Mouse (Mus musculus) hindlimb bud, embryonic 11.5 days (tissue): Measurements from ENCODE around the gene Cacna1f.

Source experiments
- DNase-seq: peaks from one replicate; pipeline ENCODE4 v3.0.0-alpha.2; 2012; ENCODE audit warnings: low read depth, low spot score; ENCODE audit errors: extremely low spot score

Gene Cacna1f

DNA sequence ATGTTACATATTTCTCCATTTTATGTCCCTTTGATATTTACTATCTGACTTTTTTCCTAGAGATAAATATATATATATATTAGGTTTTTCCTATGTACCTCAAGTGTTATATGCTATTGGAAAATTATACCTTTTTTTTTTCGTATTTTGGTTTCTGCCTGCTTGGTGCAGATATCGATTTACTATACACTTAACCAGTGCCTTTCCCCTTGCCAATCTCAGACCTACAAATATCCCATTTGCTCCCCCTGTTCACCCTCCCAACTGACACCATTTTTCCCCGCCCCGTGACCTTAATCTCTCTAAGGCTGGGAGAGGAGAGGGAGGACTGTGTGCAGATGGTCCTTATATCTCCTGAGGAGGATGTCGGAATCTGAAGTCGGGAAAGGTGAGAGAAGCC, at the start of gene Cacna1f:
Cacna1f (plus strand) TSS at position 301 of the 400 bp plus-strand sequence.
- DNase-seq, result no peak

DNA sequence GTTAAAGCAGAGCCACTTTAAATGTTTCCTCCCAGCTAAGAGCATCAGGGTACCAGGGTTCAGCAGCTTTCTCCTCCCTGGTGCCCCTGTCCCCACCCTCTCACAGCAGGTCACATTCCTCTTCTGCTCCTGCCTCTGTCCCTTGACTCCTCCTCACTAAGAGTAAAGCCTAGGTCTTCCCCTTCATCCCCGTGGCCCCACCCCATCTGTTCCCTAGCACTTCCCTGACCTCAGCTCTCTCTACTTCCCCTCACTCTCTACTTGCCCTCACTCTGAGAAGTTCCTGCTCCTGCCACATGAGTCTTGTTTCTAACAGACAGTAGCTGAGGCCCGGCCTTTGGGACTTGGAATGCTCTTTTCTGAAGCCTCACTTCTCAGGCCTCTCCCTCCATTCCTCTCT, 43.8 kb upstream of the Cacna1f start:
- DNase-seq, result no peak

DNA sequence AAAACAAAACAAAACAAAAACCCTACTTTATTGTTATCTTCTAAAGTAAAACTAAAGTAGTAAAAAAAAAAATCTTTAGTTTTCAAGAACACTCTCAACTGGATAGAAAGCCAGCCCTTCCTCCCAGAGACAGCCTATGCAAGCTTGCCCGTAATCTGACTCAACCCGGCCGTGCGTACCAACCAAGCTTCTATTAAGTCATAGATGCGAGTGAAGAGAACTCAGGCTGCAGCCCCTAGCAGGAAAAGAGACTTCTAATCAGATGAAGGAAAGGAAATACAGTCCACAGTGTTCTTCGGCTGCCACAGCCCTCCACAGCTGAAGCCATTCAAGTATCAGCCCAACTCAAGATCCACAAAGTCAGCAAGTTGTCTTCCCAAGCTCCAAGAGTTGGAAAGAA, 40.5 kb upstream of the Cacna1f start:
- no peak for DNase-seq

- DNase-seq, result no peak
Measured at GRCm38 (mm10) chrX:7567491-7567890, 39.4 kb upstream of the Cacna1f start.

- no peak for DNase-seq
Measured at GRCm38 (mm10) chrX:7570481-7571175, 36.3 kb upstream of the Cacna1f start.

DNA sequence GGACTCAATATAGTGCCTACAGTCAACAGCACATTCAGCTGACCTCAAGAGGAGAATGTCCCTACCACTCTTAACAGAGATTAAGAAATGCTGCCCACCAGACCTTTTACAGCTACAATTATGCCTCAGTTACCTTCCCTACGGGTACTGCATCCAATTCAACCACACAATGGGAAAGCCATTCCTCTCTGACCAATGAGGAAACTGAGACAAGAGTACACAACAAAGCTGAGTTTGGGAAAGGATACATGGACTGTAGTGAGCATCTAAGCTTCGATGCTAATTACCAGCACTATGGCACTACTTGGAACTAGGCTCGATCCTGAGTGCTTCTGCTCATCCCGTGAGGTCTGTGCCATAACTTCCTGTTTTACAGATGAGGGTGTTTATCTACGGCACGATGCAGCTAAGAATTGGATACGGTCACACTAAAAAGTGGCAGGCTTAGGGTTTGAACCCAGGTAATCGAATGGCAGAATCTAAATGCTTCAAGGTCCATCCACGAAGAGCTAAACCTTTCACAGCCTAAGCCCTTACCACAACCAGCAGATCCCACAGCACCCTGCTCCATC, 35.2 kb upstream of the Cacna1f start:
- DNase-seq, result no peak

GRCm38 (mm10) chrX:7572466-7572865, 34.4 kb upstream of the Cacna1f start:
- DNase-seq, result no peak

- no peak for DNase-seq
Measured at GRCm38 (mm10) chrX:7573176-7574086, 33.5 kb upstream of the Cacna1f start, which contains the start of gene Foxp3. Gene Foxp3, plus strand, starts transcription at chrX:7573644.

GRCm38 (mm10) chrX:7574087-7574884, 32.6 kb upstream of the Cacna1f start, which contains the start of gene Ppp1r3f:
Gene Ppp1r3f, minus strand, starts transcription at chrX:7574283.
- DNase-seq, result peak; percentile 52

GRCm38 (mm10) chrX:7574885-7575231, 32.0 kb upstream of the Cacna1f start:
- DNase-seq, result no peak

- no peak for DNase-seq
Measured at GRCm38 (mm10) chrX:7581151-7581550, 25.7 kb upstream of the Cacna1f start.

- no peak for DNase-seq
Measured at GRCm38 (mm10) chrX:7583881-7584280, 23.0 kb upstream of the Cacna1f start.

DNA sequence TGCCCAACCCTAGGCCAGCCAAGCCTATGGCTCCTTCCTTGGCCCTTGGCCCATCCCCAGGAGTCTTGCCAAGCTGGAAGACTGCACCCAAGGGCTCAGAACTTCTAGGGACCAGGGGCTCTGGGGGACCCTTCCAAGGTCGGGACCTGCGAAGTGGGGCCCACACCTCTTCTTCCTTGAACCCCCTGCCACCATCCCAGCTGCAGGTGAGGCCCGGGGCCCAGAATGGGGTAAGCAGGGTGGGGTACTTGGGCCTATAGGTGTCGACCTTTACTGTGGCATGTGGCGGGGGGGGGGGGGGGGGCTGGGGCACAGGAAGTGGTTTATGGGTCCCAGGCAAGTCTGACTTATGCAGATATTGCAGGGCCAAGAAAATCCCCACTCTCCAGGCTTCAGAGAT, 20.5 kb upstream of the Cacna1f start:
- DNase-seq, result no peak

- no peak for DNase-seq
Measured at GRCm38 (mm10) chrX:7595371-7595770, 11.5 kb upstream of the Cacna1f start.

DNA sequence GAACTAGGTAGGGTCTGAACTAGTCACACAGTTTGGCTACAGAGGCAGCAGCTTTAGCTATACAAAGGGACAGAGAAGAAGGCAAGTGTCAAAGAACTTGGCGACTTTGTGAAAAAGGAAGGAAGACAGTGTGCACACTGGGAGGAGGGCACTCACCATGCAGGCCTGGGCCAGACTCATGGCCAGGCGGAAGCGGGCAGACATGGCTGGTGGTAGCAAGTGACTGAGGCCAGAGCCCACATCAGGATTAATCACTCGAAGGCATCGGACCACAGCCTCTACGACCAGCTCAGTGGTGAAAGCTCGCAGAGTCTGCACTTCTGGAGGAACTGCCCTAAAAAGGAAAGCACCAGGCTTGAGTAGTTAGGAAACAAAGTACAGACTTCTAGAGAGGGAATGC, 2.9 kb upstream of the Cacna1f start:
- DNase-seq, result no peak

- DNase-seq, result peak; percentile 56
Measured at GRCm38 (mm10) chrX:7604879-7605574, 1.9 kb upstream of the Cacna1f start, which contains the start of gene Ccdc22. Gene Ccdc22, minus strand, starts transcription at chrX:7605517.

- no peak for DNase-seq
Measured at GRCm38 (mm10) chrX:7605575-7605941, 1.3 kb upstream of the Cacna1f start.

- no peak for DNase-seq
Measured at GRCm38 (mm10) chrX:7610035-7610434, 3.2 kb downstream of the Cacna1f start.

DNA sequence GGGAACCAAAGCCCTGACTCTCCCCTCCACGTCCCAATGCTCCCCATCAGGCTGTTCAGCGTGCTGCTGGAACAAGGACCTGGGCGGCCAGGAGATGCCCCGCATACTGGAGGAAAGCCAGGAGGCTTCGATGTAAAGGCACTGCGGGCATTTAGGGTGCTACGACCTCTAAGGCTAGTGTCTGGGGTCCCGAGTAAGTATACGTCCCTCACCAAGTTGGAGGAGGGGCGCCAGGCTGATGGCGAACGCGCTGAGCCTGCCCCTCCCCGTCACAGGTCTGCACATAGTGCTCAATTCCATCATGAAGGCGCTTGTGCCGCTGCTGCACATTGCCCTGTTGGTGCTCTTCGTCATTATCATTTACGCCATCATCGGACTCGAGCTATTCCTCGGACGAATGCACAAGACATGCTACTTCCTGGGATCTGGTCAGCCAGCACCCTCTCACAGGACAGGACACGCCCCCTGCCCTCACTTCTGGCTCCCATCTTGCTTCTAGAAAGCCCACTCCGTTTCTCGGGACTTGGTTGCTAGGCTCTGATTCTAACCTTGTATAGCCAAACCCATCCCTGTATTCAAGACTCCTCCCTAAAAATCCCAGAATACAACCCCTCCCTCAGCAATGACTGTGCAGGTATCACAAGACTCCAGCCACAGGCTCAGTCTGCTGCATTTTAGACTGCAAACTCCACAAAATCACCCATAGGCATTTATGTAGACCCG, 3.8 kb downstream of the Cacna1f start:
- no peak for DNase-seq
